Mouse (Mus musculus): ENCODE data around the gene Cyp4a30b. TPM values are rescaled to one million over a fixed set of nuclear protein-coding genes. Genes with fewer than 3 reads are reported as not detected.

Gene Cyp4a30b
- not detected for total RNA-seq (2023)

DNA sequence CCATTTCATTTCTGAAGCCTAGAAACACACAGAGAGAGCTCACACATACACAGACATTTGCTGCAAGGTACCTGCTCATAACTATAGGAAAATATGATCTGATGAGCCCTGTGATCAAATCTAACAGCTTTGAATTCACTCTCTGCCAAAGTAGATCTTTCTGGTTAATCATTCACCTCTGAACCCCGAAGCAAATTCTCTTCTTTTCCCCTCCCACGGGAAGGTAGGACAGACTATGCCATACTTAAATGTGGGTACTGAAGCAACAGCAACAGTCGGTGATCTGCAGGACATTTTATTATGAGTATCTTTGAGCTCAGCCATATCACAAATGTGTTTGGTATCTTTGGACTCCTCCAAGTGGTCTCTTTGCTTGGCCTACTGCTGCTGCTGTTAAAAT lies at the start of gene Cyp4a30b:
Cyp4a30b (plus strand) TSS at position 301 of the 400 bp plus-strand sequence.

DNA sequence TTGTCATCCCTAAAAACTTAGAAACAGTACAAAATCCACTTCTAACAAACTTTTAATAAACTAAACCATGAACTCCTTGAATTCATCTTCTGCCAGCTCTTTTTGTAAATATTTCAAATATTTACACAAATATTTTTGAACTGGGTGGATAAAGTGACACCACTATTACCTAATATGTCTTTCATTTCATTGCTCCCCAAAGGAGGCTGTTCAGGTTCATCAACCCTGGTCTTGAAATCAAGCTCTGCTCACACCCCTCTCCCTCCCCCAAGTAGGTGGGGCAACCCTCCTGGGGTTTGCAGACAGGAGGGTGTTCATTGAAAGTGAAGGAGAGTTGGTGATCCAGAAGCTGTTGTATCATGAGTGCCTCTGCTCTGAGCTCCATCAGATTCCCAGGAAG lies 41.1 kb upstream of the Cyp4a30b start, which contains the start of gene Cyp4a12b:
Cyp4a12b (plus strand) TSS at position 301 of the 400 bp plus-strand sequence.

DNA sequence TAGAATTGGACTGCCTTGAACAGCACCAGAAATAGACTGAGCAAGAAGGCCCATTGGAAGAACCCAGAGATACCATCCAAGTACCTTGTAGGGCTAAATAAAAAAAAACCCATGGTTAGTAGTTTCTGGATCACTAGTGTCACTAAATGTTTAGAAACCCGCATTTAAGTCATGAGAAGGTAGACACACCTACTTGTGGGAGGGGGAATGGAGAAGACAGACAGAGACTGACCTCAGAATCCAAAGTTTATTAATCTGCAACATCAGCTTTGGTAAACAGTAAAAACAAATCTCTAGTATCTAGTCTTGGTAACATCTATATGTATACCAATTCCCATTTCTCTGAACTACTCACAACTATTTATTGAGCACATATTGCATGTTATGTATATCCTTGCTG lies 43.6 kb downstream of the Cyp4a30b start, which contains the start of gene Cyp4a14:
Cyp4a14 (minus strand) TSS at position 142 of the 400 bp plus-strand sequence.

DNA sequence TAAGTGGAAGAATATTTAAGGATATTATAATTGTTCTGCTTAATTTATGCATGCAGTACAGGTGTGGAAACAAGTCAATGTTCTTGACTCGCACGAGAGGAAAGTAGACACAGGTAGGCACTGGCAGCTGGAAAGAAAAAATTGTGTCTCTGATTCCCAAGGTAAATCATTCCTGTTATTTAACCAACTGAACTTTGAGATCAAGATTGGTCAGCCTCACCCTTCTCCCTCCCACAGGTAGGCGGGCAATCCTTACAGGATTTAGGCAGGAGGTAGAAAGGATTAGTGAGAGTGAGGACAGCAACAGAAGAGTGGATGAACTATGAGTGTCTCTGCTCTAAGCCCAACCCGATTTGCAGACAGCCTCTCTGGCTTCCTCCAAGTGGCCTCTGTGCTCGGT lies 65.6 kb downstream of the Cyp4a30b start, which contains the start of gene Cyp4a10:
Cyp4a10 (plus strand) TSS at position 265 of the 400 bp plus-strand sequence.

Other genes with a start within 250 kb of the Cyp4a30b start
- not detected for gene Cyp4a29, start 210.5 kb upstream of the Cyp4a30b start, total RNA-seq (2023)
- gene Cyp4a12a, start 153.6 kb upstream of the Cyp4a30b start, total RNA-seq (2023), result not detected
- not detected for gene Cyp4a12b, start 41.0 kb upstream of the Cyp4a30b start, total RNA-seq (2023)
- not detected for gene Cyp4a14, start 43.5 kb downstream of the Cyp4a30b start, total RNA-seq (2023)
- gene Cyp4a10, start 65.7 kb downstream of the Cyp4a30b start, total RNA-seq (2023), result not detected
- gene Cyp4a31, start 111.0 kb downstream of the Cyp4a30b start, total RNA-seq (2023), result not detected
- gene Cyp4a32, start 148.4 kb downstream of the Cyp4a30b start, total RNA-seq (2023), result not detected
- gene Cyp4b1, start 195.1 kb downstream of the Cyp4a30b start, total RNA-seq (2023), result not detected